Mouse (Mus musculus) cerebellum, adult 11 months (tissue): ENCODE data around the gene Cstf3.
A peak's percentile ranks its signal among the peaks of the same experiment; 100 is the strongest.

ENCODE experiments used
- DNase-seq: peaks from one replicate; pipeline ENCODE4 v3.0.0; 2022

Gene Cstf3

GRCm38 (mm10) chr2:104712486-104712809 lies 122.1 kb downstream of the Cstf3 start:
- DNase-seq, result no peak

DNA sequence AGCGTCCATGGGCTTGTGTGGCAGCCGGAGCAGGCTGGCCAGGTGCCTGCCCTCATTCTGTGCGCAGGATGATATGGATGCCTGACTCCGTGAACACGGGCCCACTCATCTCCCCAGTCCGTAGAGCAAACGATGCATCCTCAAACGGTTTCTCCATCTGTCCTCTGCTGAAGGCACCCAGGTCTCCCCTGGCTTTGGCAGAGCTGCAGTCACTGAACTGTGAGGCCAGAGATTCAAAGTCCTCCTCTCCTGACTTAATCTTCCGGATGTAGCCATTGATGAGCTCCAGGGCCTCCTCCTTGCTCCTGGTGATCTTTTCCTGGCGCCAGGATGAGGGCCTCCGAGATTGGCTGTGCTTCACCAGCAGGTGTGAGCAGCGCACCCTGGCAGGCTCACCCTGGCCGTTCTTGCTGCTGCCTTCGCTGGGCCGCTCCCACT lies 124.0 kb downstream of the Cstf3 start:
- peak; percentile 60 for DNase-seq
